Mouse (Mus musculus) MEL (cell line): ENCODE measurements at regions not wholly inside any gene's neighbourhood (a gene's known extent, or its start where the extent isn't known, plus 50 kb on each side); places are given as distances from the start of the nearest gene placed in this dataset.

Experiments
- DNase-seq: peaks from one replicate; pipeline ENCODE4 v3.0.0; 2011; ENCODE audit warnings: low read depth, low spot score
- H3K27ac ChIP-seq: 2 replicates; pipeline ENCODE4 v1.5.1; 2012; ENCODE audit warnings: low read depth, mild to moderate bottlenecking, control low read depth, low read length, moderate library complexity; ENCODE audit not compliant: control insufficient read depth
- H3K27me3 ChIP-seq, 2 experiments: fragments of 150-350 bp in 1 of 2; sonication (generic) in 1 of 2; 2 replicates each; pipeline ENCODE4 v1.6.1; 2012; ENCODE audit warnings: low read length in 2 of 2, mild to moderate bottlenecking in 2 of 2, improper control_type of control experiment in 1 of 2, moderate library complexity in 1 of 2; ENCODE audit not compliant: insufficient read depth in 2 of 2, control insufficient read depth in 1 of 2
- H3K36me3 ChIP-seq, 2 experiments: 2 replicates each; pipeline ENCODE4 v1.6.1; 2012 to 2014; ENCODE audit warnings: low read length in 2 of 2, improper control_type of control experiment in 1 of 2, inconsistent platforms in 1 of 2, mild to moderate bottlenecking in 1 of 2; ENCODE audit not compliant: insufficient read depth in 2 of 2, control insufficient read depth in 1 of 2
- H3K4me1 ChIP-seq, 2 experiments: fragments of 150-350 bp in 1 of 2; sonication (generic) in 1 of 2; 2 replicates each; pipeline ENCODE4 v1.6.1; 2012; ENCODE audit warnings: low read length in 2 of 2, improper control_type of control experiment in 1 of 2, mild to moderate bottlenecking in 1 of 2; ENCODE audit not compliant: insufficient read depth in 2 of 2, control insufficient read depth in 1 of 2
- H3K4me3 ChIP-seq, 2 experiments: fragments of 150-350 bp in 1 of 2; sonication (generic) in 1 of 2; 2 replicates each; pipeline ENCODE4 v1.5.1; 2012; ENCODE audit warnings: low read depth in 2 of 2, low read length in 2 of 2, mild to moderate bottlenecking in 2 of 2, moderate library complexity in 2 of 2, control low read depth in 1 of 2, improper control_type of control experiment in 1 of 2; ENCODE audit not compliant: control insufficient read depth in 1 of 2, insufficient read depth in 1 of 2
- H3K79me2 ChIP-seq: 2 replicates; pipeline ENCODE4 v1.6.1; 2012; ENCODE audit warnings: mild to moderate bottlenecking, low read length, moderate library complexity; ENCODE audit not compliant: control insufficient read depth, poor library complexity, insufficient read depth
- H3K9ac ChIP-seq: 2 replicates; pipeline ENCODE4 v1.6.1; 2012; ENCODE audit warnings: low read depth, mild to moderate bottlenecking, control low read depth, low read length, moderate library complexity; ENCODE audit not compliant: control insufficient read depth, poor library complexity, severe bottlenecking
- H3K9me3 ChIP-seq: fragments of 150-350 bp; sonication (generic); replicated peaks from 2 replicates; pipeline ENCODE4 v1.6.1; 2012; ENCODE audit warnings: mild to moderate bottlenecking, low read length, improper control_type of control experiment, moderate library complexity; ENCODE audit not compliant: insufficient read depth
- EP300 ChIP-seq, 2 experiments: IDR thresholded peaks; 2 replicates each; pipeline ENCODE4 v1.6.1; 2011; ENCODE audit warnings: improper control_type of control experiment in 2 of 2, low read length in 2 of 2, low read depth in 1 of 2, mild to moderate bottlenecking in 1 of 2
- ETS1 ChIP-seq: IDR thresholded peaks from 2 replicates; pipeline ENCODE4 v1.6.1; 2012; ENCODE audit warnings: low read depth, mild to moderate bottlenecking, inconsistent platforms, low read length, improper control_type of control experiment, moderate library complexity
- KAT2A ChIP-seq: conservative IDR thresholded peaks from 2 replicates; pipeline ENCODE4 v1.6.1; 2012; ENCODE audit warnings: low read depth, low read length, improper control_type of control experiment, inconsistent platforms
- MAFK ChIP-seq: IDR thresholded peaks from 2 replicates; pipeline ENCODE4 v1.6.1; 2011; ENCODE audit warnings: low read depth, mild to moderate bottlenecking, low read length, improper control_type of control experiment, borderline replicate concordance
- MAX ChIP-seq: IDR thresholded peaks from 2 replicates; pipeline ENCODE4 v1.6.1; 2011; ENCODE audit warnings: low read length, improper control_type of control experiment
- MXI1 ChIP-seq: IDR thresholded peaks from 2 replicates; pipeline ENCODE4 v1.6.1; 2011; ENCODE audit warnings: mild to moderate bottlenecking, low read depth, low read length, improper control_type of control experiment
- MYB ChIP-seq: IDR thresholded peaks from 2 replicates; pipeline ENCODE4 v1.6.1; 2011; ENCODE audit warnings: mild to moderate bottlenecking, low read depth, low read length, improper control_type of control experiment
- NELFE ChIP-seq: IDR thresholded peaks from 2 replicates; pipeline ENCODE4 v1.6.1; 2011; ENCODE audit warnings: low read depth, low read length, improper control_type of control experiment
- NRF1 ChIP-seq: IDR thresholded peaks from 2 replicates; pipeline ENCODE4 v1.6.1; 2014; ENCODE audit warnings: low read depth, mild to moderate bottlenecking, inconsistent platforms, low read length, improper control_type of control experiment, moderate library complexity; ENCODE audit not compliant: poor library complexity, insufficient read depth, severe bottlenecking
- POLR2A ChIP-seq, 2 experiments: IDR thresholded peaks; 2 replicates each; pipeline ENCODE4 v1.6.1; 2011 to 2012; ENCODE audit warnings: low read length in 2 of 2, mild to moderate bottlenecking in 2 of 2, control low read depth in 1 of 2, improper control_type of control experiment in 1 of 2, low read depth in 1 of 2, moderate library complexity in 1 of 2; ENCODE audit not compliant: control insufficient read depth in 1 of 2, insufficient read depth in 1 of 2, poor library complexity in 1 of 2
- RAD21 ChIP-seq: IDR thresholded peaks from 2 replicates; pipeline ENCODE4 v1.6.1; 2011; ENCODE audit warnings: mild to moderate bottlenecking, low read depth, low read length, improper control_type of control experiment
- RCOR1 ChIP-seq: IDR thresholded peaks from 2 replicates; pipeline ENCODE4 v1.6.1; 2012; ENCODE audit warnings: low read depth, mild to moderate bottlenecking, inconsistent platforms, low read length, improper control_type of control experiment
- SIN3A ChIP-seq: IDR thresholded peaks from 2 replicates; pipeline ENCODE4 v1.6.1; 2012; ENCODE audit warnings: low read length, improper control_type of control experiment, inconsistent platforms
- TCF12 ChIP-seq: IDR thresholded peaks from 2 replicates; pipeline ENCODE4 v1.6.1; 2014; ENCODE audit warnings: low read depth, mild to moderate bottlenecking, inconsistent platforms, low read length, improper control_type of control experiment, moderate library complexity
- UBTF ChIP-seq: IDR thresholded peaks from 2 replicates; pipeline ENCODE4 v1.6.1; 2012; ENCODE audit warnings: low read depth, mild to moderate bottlenecking, inconsistent platforms, low read length, improper control_type of control experiment, moderate library complexity, borderline replicate concordance; ENCODE audit not compliant: insufficient read depth
- USF1 ChIP-seq: IDR thresholded peaks from 2 replicates; pipeline ENCODE4 v1.6.1; 2014; ENCODE audit warnings: low read depth, mild to moderate bottlenecking, inconsistent platforms, low read length, improper control_type of control experiment, moderate library complexity
- ZKSCAN1 ChIP-seq: IDR thresholded peaks from 2 replicates; pipeline ENCODE4 v1.6.1; 2012; ENCODE audit warnings: low read depth, mild to moderate bottlenecking, inconsistent platforms, low read length, improper control_type of control experiment, moderate library complexity
- ZMIZ1 ChIP-seq: IDR thresholded peaks from 2 replicates; pipeline ENCODE4 v1.6.1; 2012; ENCODE audit warnings: low read depth, mild to moderate bottlenecking, inconsistent platforms, low read length, improper control_type of control experiment, moderate library complexity

- no peak overlapping the region for H3K27ac ChIP-seq
- DNase-seq, result no peak
- TF ChIP-seq USF1 (no peak), SIN3A (no peak), UBTF (no peak), ZKSCAN1 (no peak), RCOR1 (no peak), ZMIZ1 (no peak), EP300 (IDR thresholded peaks at IDR 0.05; ENCODE audit: low read depth in 1 of 2, low read length in 2 of 2) (no peak), TCF12 (no peak), NELFE (no peak), MAX (no peak), RAD21 (no peak), MXI1 (no peak), KAT2A (no peak)
Measured at GRCm38 (mm10) chr3:149436944-149437343, 446.6 kb upstream of the Adgrl2 start.

DNA sequence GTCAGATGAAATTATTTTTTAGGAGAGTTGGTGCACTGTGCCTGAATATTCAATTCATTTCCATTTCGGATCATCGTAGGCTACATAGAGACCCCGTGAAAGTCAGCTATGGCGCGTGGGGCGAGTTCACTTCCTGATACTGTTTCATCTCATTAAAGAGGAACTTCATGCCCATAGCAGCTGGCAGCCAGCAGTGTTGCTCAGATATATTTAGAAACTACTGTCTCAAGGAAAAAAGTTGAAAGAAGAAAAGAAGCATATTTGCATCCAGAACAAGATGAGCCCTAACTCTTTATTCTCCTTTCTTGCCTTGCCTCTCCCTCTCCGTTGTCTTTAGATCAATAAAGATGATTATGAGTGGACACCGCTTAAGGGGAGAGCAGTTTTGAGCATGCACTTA is 446.1 kb upstream of the Adgrl2 start:
- TF ChIP-seq UBTF, result no peak
- TF ChIP-seq SIN3A, result no peak
- no peak for TF ChIP-seq TCF12
- no peak for TF ChIP-seq MYB
- TF ChIP-seq POLR2A (IDR thresholded peaks at IDR 0.05; ENCODE audit: control insufficient read depth in 1 of 2, insufficient read depth in 1 of 2, low read depth in 1 of 2, low read length in 2 of 2, poor library complexity in 1 of 2), result no peak
- no peak for TF ChIP-seq ETS1
- no peak for TF ChIP-seq MAFK
- TF ChIP-seq NRF1, result no peak
- no peak for TF ChIP-seq RAD21
- H3K9ac ChIP-seq, result no peak overlapping the region
- H3K27me3 ChIP-seq, result no peaks in the 10 kb centered on the region
- H3K79me2 ChIP-seq, result no peaks in the 10 kb centered on the region
- H3K36me3 ChIP-seq, result no peaks in the 10 kb centered on the region
- H3K4me3 ChIP-seq, result no peak overlapping the region
- H3K27ac ChIP-seq, result no peak overlapping the region
- no peaks in the 10 kb centered on the region for H3K9me3 ChIP-seq
- no peaks in the 10 kb centered on the region for H3K4me1 ChIP-seq
- no peak for DNase-seq

More at GRCm38 (mm10) chr3:149436944-149437343, 446.6 kb upstream of the Adgrl2 start:
- no peaks in the 10 kb centered on the region for H3K36me3 ChIP-seq
- no peaks in the 10 kb centered on the region for H3K79me2 ChIP-seq
- H3K27me3 ChIP-seq, result no peaks in the 10 kb centered on the region
- H3K9ac ChIP-seq, result no peak overlapping the region
- H3K4me1 ChIP-seq, result no peaks in the 10 kb centered on the region
- H3K9me3 ChIP-seq, result no peaks in the 10 kb centered on the region
- H3K4me3 ChIP-seq, result no peak overlapping the region
